Mouse (Mus musculus): Measurements from ENCODE around the gene Arhgap29.

Arhgap29 gene

GRCm38 (mm10) chr3:121941204-121941745, 11.1 kb upstream of the Arhgap29 start:
- DNase-seq (ENCODE audit: low read depth, low spot score): no peak

GRCm38 (mm10) chr3:121945957-121946356, 6.4 kb upstream of the Arhgap29 start:
- DNase-seq (ENCODE audit: low read depth, low spot score): no peak

- DNase-seq (ENCODE audit: low read depth, low spot score): no peak
Observed at GRCm38 (mm10) chr3:121946765-121947164, 5.6 kb upstream of the Arhgap29 start.

- no peak for DNase-seq (ENCODE audit: low read depth, low spot score)
Observed at GRCm38 (mm10) chr3:121950139-121950538, 2.2 kb upstream of the Arhgap29 start.

- DNase-seq (ENCODE audit: low read depth, low spot score): no peak
Observed at GRCm38 (mm10) chr3:121951116-121951515, 1.2 kb upstream of the Arhgap29 start.

- DNase-seq (ENCODE audit: low read depth, low spot score): no peak
Observed at GRCm38 (mm10) chr3:121953049-121953432, 700 bp downstream of the Arhgap29 start.

GRCm38 (mm10) chr3:121953433-121954161, 1.3 kb downstream of the Arhgap29 start:
- DNase-seq (ENCODE audit: low read depth, low spot score): no peak

GRCm38 (mm10) chr3:121954421-121954820, 2.1 kb downstream of the Arhgap29 start:
- DNase-seq (ENCODE audit: low read depth, low spot score): no peak

GRCm38 (mm10) chr3:121955527-121955926, 3.2 kb downstream of the Arhgap29 start:
- DNase-seq (ENCODE audit: low read depth, low spot score): no peak

GRCm38 (mm10) chr3:121956789-121957188, 4.4 kb downstream of the Arhgap29 start:
- DNase-seq (ENCODE audit: low read depth, low spot score): no peak

- DNase-seq (ENCODE audit: low read depth, low spot score): peak; percentile 84
Observed at GRCm38 (mm10) chr3:121957606-121958344, 5.4 kb downstream of the Arhgap29 start.

GRCm38 (mm10) chr3:121964173-121964572, 11.8 kb downstream of the Arhgap29 start:
- DNase-seq (ENCODE audit: low read depth, low spot score): no peak

- DNase-seq (ENCODE audit: low read depth, low spot score): peak; percentile 55
Observed at GRCm38 (mm10) chr3:121967681-121968476, 15.5 kb downstream of the Arhgap29 start.

GRCm38 (mm10) chr3:121968621-121969020, 16.3 kb downstream of the Arhgap29 start:
- no peak for DNase-seq (ENCODE audit: low read depth, low spot score)

GRCm38 (mm10) chr3:121969451-121969850, 17.1 kb downstream of the Arhgap29 start:
- DNase-seq (ENCODE audit: low read depth, low spot score): no peak

- DNase-seq (ENCODE audit: low read depth, low spot score): no peak
Observed at GRCm38 (mm10) chr3:121973761-121974160, 21.4 kb downstream of the Arhgap29 start.

- no peak for DNase-seq (ENCODE audit: low read depth, low spot score)
Observed at GRCm38 (mm10) chr3:121975381-121975780, 23.0 kb downstream of the Arhgap29 start.

GRCm38 (mm10) chr3:121981306-121981705, 29.0 kb downstream of the Arhgap29 start:
- DNase-seq (ENCODE audit: low read depth, low spot score): no peak

GRCm38 (mm10) chr3:121982450-121982849, 30.1 kb downstream of the Arhgap29 start:
- no peak for DNase-seq (ENCODE audit: low read depth, low spot score)

GRCm38 (mm10) chr3:121995125-121995524, 42.8 kb downstream of the Arhgap29 start:
- no peak for DNase-seq (ENCODE audit: low read depth, low spot score)

- no peak for DNase-seq (ENCODE audit: low read depth, low spot score)
Observed at GRCm38 (mm10) chr3:121999934-122000333, 47.6 kb downstream of the Arhgap29 start.

GRCm38 (mm10) chr3:122001568-122001967, 49.2 kb downstream of the Arhgap29 start:
- DNase-seq (ENCODE audit: low read depth, low spot score): no peak
